Mouse (Mus musculus) E14TG2a.4 (cell line): Measurements from ENCODE around the gene Rab4a.

ENCODE experiments used
- CTCF ChIP-seq: conservative IDR thresholded peaks from 2 replicates; pipeline ENCODE4 v1.5.1; 2014; ENCODE audit warnings: low read length
- NANOG ChIP-seq: IDR thresholded peaks from 2 replicates; pipeline ENCODE4 v1.6.1; 2014; ENCODE audit warnings: borderline replicate concordance, low read length, mixed read lengths
- POU5F1 ChIP-seq: IDR thresholded peaks from 2 replicates; pipeline ENCODE4 v1.6.1; 2014; ENCODE audit warnings: low read length, borderline replicate concordance

GRCm38 (mm10) chr8:123823532-123824123, 17.8 kb downstream of the Rab4a start:
- TF ChIP-seq CTCF (no peak), POU5F1 (no peak), NANOG (no peak)
